Mouse (Mus musculus) intestine, embryonic 16.5 days (tissue): Measurements from ENCODE around the gene Aip. TPM values are rescaled to one million over a fixed set of nuclear protein-coding genes. Genes with fewer than 3 reads are reported as not detected.
A peak's percentile ranks its signal among the peaks of the same experiment; 100 is the strongest.

Experiments used
- ATAC-seq: fragments of 200-750 bp; cut with Nextera tagmentation; 2 replicates; pipeline ENCODE4 v1.8.0; 2017; ENCODE audit warnings: moderate TSS enrichment, moderate library complexity
- H3K27ac ChIP-seq: fragments of 300-500 bp; sonication (generic); 2 replicates; pipeline ENCODE4 v1.5.1; 2014; ENCODE audit warnings: mild to moderate bottlenecking, low read length
- H3K27me3 ChIP-seq: fragments of 300-500 bp; sonication (generic); replicated peaks from 2 replicates; pipeline ENCODE4 v1.6.1; 2014; ENCODE audit warnings: low read length, control low read depth, mixed read lengths; ENCODE audit not compliant: control insufficient read depth, insufficient read depth
- H3K36me3 ChIP-seq: fragments of 300-500 bp; sonication (generic); 2 replicates; pipeline ENCODE4 v1.6.1; 2014; ENCODE audit warnings: low read length, control low read depth; ENCODE audit not compliant: control insufficient read depth, insufficient read depth
- H3K4me1 ChIP-seq: fragments of 300-500 bp; sonication (generic); 2 replicates; pipeline ENCODE4 v1.6.1; 2014; ENCODE audit warnings: low read length, control low read depth, mixed read lengths; ENCODE audit not compliant: control insufficient read depth, insufficient read depth
- H3K4me2 ChIP-seq: fragments of 300-500 bp; sonication (generic); 2 replicates; pipeline ENCODE4 v1.6.1; 2014; ENCODE audit warnings: low read depth, low read length, control low read depth
- H3K4me3 ChIP-seq: fragments of 300-500 bp; sonication (generic); 2 replicates; pipeline ENCODE4 v1.5.1; 2014; ENCODE audit warnings: mild to moderate bottlenecking, low read length
- H3K9ac ChIP-seq: fragments of 300-500 bp; sonication (generic); 2 replicates; pipeline ENCODE4 v1.6.1; 2014; ENCODE audit warnings: low read depth, low read length
- H3K9me3 ChIP-seq: fragments of 300-500 bp; sonication (generic); 2 replicates; pipeline ENCODE4 v1.6.1; 2016; ENCODE audit warnings: low read length, control low read depth; ENCODE audit not compliant: control insufficient read depth
- WGBS: fragments of 180-500 bp; shearing (Covaris S2); extraction: QIAGEN DNeasy Blood & Tissue Kit; methylation state at CpG from one replicate; pipeline ENCODE4 v1.1.7; 2014; 5-methylcytosine and 5-hydroxymethylcytosine counted together
- polyA plus RNA-seq: library from polyadenylated mRNA; unstranded; fragments of >200 nt; fragmentation: Nextera tagmentation; extraction: Ambion mirVana; gene quantifications from 2 replicates; pipeline ENCODE4 v1.2.1, GENCODE M21; 2015

The Aip gene
- polyA plus RNA-seq, 1 experiment from 2014 or later = 81.2 TPM

DNA sequence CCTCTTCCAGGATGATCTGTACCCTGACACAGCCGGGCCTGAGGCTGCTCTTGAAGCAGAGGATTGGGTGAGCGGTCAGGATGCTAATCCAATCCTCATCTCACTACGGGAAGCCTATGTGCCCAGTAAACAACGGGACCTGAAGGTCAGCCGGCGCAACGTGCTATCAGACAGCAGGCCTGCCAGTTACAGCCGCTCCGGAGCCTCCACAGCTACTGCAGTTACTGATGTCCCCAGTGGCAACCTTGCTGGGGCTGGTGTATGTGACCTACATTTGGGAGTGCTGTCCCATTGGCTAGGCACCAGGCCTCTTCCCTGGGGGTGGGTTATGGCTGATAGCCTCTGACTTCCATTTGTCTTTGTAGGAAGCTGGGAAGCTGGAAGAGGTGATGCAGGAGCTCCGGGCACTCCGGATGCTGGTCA lies 27.6 kb upstream of the Aip start, which contains the start of gene Ptprcap:
Gene Ptprcap, plus strand, starts transcription at position 373 of the 423 bp plus-strand sequence.
- Histone ChIP-seq H3K36me3 (peaks cover 30% of the 10 kb centered on the region), H3K27me3 (no peaks in the 10 kb centered on the region)

GRCm38 (mm10) chr19:4152445-4153231 lies 27.0 kb upstream of the Aip start:
- peaks cover 22% of the 10 kb centered on the region for H3K4me1 ChIP-seq
- ATAC-seq = no peak
- H3K4me3 ChIP-seq = no peak overlapping the region
- H3K27me3 ChIP-seq = no peaks in the 10 kb centered on the region
- no peak overlapping the region for H3K9ac ChIP-seq
- no peaks in the 10 kb centered on the region for H3K9me3 ChIP-seq
- peaks cover 29% of the 10 kb centered on the region for H3K36me3 ChIP-seq
- no peak overlapping the region for H3K27ac ChIP-seq
- 84% methylated on average over 8 of the region's 8 CpGs for WGBS
- no peak overlapping the region for H3K4me2 ChIP-seq

More for the DNA sequence above, 27.6 kb upstream of the Aip start, which contains the start of gene Ptprcap:
- ATAC-seq = no peak
- 64% methylated on average over 11 of the region's 11 CpGs for WGBS
- H3K4me1 ChIP-seq = peaks cover 22% of the 10 kb centered on the region
- no peak within 1 kb of the TSS for H3K9ac ChIP-seq
- H3K4me2 ChIP-seq = no peak within 1 kb of the TSS
- no peaks in the 10 kb centered on the region for H3K9me3 ChIP-seq
- H3K27ac ChIP-seq = no peak within 1 kb of the TSS
- H3K4me3 ChIP-seq = no peak within 1 kb of the TSS

- no peak overlapping the region for H3K4me2 ChIP-seq
- H3K4me1 ChIP-seq = peaks cover 22% of the 10 kb centered on the region
- WGBS = 88% methylated on average over 5 of the region's 5 CpGs
- H3K4me3 ChIP-seq = no peak overlapping the region
- H3K27me3 ChIP-seq = no peaks in the 10 kb centered on the region
- no peaks in the 10 kb centered on the region for H3K9me3 ChIP-seq
- no peak for ATAC-seq
- H3K27ac ChIP-seq = no peak overlapping the region
- no peak overlapping the region for H3K9ac ChIP-seq
- H3K36me3 ChIP-seq = peaks cover 22% of the 10 kb centered on the region
Observed at GRCm38 (mm10) chr19:4151898-4152297, 26.2 kb upstream of the Aip start.

- Histone ChIP-seq H3K4me2 (no peak overlapping the region), H3K27me3 (no peaks in the 10 kb centered on the region), H3K36me3 (peaks cover 22% of the 10 kb centered on the region), H3K4me1 (peaks cover 22% of the 10 kb centered on the region), H3K9ac (no peak overlapping the region), H3K27ac (no peak overlapping the region), H3K4me3 (no peak overlapping the region), H3K9me3 (no peaks in the 10 kb centered on the region)
- WGBS = 75% methylated on average over 5 of the region's 5 CpGs
- ATAC-seq = no peak
Observed at GRCm38 (mm10) chr19:4151488-4151860, 25.8 kb upstream of the Aip start.

- H3K27me3 ChIP-seq = no peaks in the 10 kb centered on the region
- no peaks in the 10 kb centered on the region for H3K9me3 ChIP-seq
- no peak overlapping the region for H3K27ac ChIP-seq
- H3K9ac ChIP-seq = 0 out of 2 replicates have a peak overlapping the region, but pooled peaks have one; percentile 21
- H3K4me3 ChIP-seq = no peak overlapping the region
- WGBS = 89% methylated on average over 22 of the region's 22 CpGs
- H3K4me2 ChIP-seq = no peak overlapping the region
- peaks cover 20% of the 10 kb centered on the region for H3K36me3 ChIP-seq
- peaks cover 22% of the 10 kb centered on the region for H3K4me1 ChIP-seq
- no peak for ATAC-seq
Observed at GRCm38 (mm10) chr19:4150567-4151487, 25.2 kb upstream of the Aip start.

DNA sequence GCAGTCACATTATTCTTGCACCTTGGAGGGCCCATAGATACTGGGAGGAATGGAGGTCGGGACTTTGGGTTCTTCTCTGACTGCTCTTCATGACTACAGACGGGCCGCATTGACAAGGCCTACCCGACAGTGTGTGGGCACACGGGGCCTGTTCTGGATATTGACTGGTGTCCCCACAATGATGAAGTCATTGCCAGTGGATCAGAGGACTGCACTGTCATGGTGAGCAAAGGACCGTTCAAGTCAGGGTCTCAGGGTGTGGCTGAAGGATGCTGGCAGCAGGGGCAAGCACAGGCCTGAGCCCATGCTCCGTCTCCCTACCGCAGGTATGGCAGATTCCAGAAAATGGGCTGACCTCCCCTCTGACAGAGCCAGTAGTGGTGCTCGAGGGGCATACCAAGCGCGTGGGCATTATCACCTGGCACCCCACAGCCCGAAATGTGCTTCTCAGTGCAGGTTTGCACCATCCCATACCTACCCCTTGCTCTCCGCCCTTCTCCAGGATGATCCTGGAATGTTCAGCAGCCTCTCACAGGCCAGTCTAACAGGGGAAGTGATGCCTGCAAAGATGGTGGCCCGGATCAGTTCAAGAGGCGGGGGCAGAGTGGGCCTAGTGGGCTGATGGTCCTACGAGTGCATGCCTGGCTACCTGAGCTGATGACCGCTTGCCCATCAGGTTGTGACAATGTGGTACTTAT lies 24.3 kb upstream of the Aip start:
- H3K36me3 ChIP-seq = peaks cover 18% of the 10 kb centered on the region
- peak overlapping the region; percentile 82; the same call in 1 of the 2 replicates for H3K4me3 ChIP-seq
- H3K27me3 ChIP-seq = no peaks in the 10 kb centered on the region
- H3K4me1 ChIP-seq = peaks cover 22% of the 10 kb centered on the region
- no peaks in the 10 kb centered on the region for H3K9me3 ChIP-seq
- 92% methylated on average over 17 of the region's 17 CpGs for WGBS
- peak overlapping the region; percentile 84 for H3K4me2 ChIP-seq
- no peak for ATAC-seq
- H3K9ac ChIP-seq = peak overlapping the region; percentile 95
- no peak overlapping the region for H3K27ac ChIP-seq

DNA sequence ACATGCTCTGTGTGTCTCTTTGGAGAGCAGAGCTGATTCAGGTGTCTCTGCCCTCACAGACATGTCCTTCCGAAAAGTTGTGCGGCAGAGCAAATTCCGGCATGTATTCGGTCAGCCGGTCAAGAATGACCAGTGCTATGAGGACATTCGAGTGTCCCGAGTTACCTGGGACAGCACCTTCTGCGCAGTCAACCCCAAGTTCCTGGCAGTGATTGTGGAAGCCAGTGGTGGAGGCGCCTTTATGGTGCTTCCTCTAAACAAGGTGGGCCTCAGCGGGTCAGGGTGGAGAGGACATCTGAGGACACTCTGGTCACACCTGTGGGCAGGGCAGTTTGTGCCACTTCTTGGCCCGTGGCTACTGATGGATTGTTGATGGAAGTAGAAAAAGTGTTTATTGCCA lies 23.6 kb upstream of the Aip start:
- H3K27ac ChIP-seq = peak overlapping the region; percentile 74

GRCm38 (mm10) chr19:4148819-4149218 lies 23.2 kb upstream of the Aip start:
- Histone ChIP-seq H3K36me3 (peaks cover 18% of the 10 kb centered on the region), H3K27ac (peak overlapping the region; percentile 74), H3K4me1 (peaks cover 22% of the 10 kb centered on the region), H3K9ac (peak overlapping the region; percentile 95), H3K4me2 (peak overlapping the region; percentile 84), H3K4me3 (peak overlapping the region; percentile 82), H3K27me3 (no peaks in the 10 kb centered on the region), H3K9me3 (no peaks in the 10 kb centered on the region)
- peak; percentile 38 for ATAC-seq
- WGBS = 2% methylated on average over 7 of the region's 8 CpGs

More for the DNA sequence above, 23.6 kb upstream of the Aip start:
- Histone ChIP-seq H3K36me3 (peaks cover 18% of the 10 kb centered on the region), H3K27me3 (no peaks in the 10 kb centered on the region), H3K4me1 (peaks cover 22% of the 10 kb centered on the region), H3K4me3 (peak overlapping the region; percentile 82), H3K4me2 (peak overlapping the region; percentile 84), H3K9me3 (no peaks in the 10 kb centered on the region), H3K9ac (peak overlapping the region; percentile 95)
- whole genome bisulfite sequencing = 79% methylated on average over 11 of the region's 11 CpGs
- ATAC-seq = no peak

- H3K4me1 ChIP-seq = peaks cover 22% of the 10 kb centered on the region
- WGBS = under 1% methylated on average over 33 of the region's 33 CpGs
- no peaks in the 10 kb centered on the region for H3K9me3 ChIP-seq
- H3K4me2 ChIP-seq = peak within 1 kb of the TSS; percentile 84
- peak within 1 kb of the TSS; percentile 95 for H3K9ac ChIP-seq
- H3K27me3 ChIP-seq = no peaks in the 10 kb centered on the region
- H3K4me3 ChIP-seq = peak within 1 kb of the TSS; percentile 82
- H3K27ac ChIP-seq = peak within 1 kb of the TSS; percentile 74
- ATAC-seq = peak; percentile 95
- H3K36me3 ChIP-seq = peaks cover 16% of the 10 kb centered on the region
Observed at GRCm38 (mm10) chr19:4148491-4148806, 22.8 kb upstream of the Aip start, which contains the start of gene Coro1b. TSS of gene Coro1b (plus strand) at chr19:4148619.
